Mouse (Mus musculus) hindbrain, embryonic 15.5 days (tissue): ENCODE data around the gene Asna1. TPM values are rescaled to one million over a fixed set of nuclear protein-coding genes. Genes with fewer than 3 reads are reported as not detected.

Experiments used
- ATAC-seq: fragments of 200-750 bp; cut with Nextera tagmentation; 2 replicates; pipeline ENCODE4 v1.8.0; 2017; ENCODE audit warnings: low read depth, moderate number of reproducible peaks, moderate TSS enrichment; ENCODE audit not compliant: low FRiP score
- H3K27ac ChIP-seq: fragments of 300-500 bp; sonication (generic); replicated peaks from 2 replicates; pipeline ENCODE4 v1.5.1; 2015; ENCODE audit warnings: mild to moderate bottlenecking, inconsistent platforms
- H3K27me3 ChIP-seq: fragments of 300-500 bp; sonication (generic); 2 replicates; pipeline ENCODE4 v1.6.1; 2015; ENCODE audit warnings: control low read depth, inconsistent platforms
- H3K36me3 ChIP-seq: fragments of 300-500 bp; sonication (generic); 2 replicates; pipeline ENCODE4 v1.6.1; 2015; ENCODE audit warnings: control low read depth, inconsistent platforms
- H3K4me1 ChIP-seq: fragments of 300-500 bp; sonication (generic); replicated peaks from 2 replicates; pipeline ENCODE4 v1.6.1; 2015; ENCODE audit warnings: control low read depth, inconsistent platforms
- H3K4me2 ChIP-seq: fragments of 300-500 bp; sonication (generic); 2 replicates; pipeline ENCODE4 v1.6.1; 2015; ENCODE audit warnings: moderate library complexity, mild to moderate bottlenecking, inconsistent platforms
- H3K4me3 ChIP-seq: fragments of 300-500 bp; sonication (generic); 2 replicates; pipeline ENCODE4 v1.5.1; 2015; ENCODE audit warnings: mild to moderate bottlenecking, inconsistent platforms
- H3K9ac ChIP-seq: fragments of 300-500 bp; sonication (generic); 2 replicates; pipeline ENCODE4 v1.6.1; 2015; ENCODE audit warnings: inconsistent platforms
- H3K9me3 ChIP-seq: fragments of 300-500 bp; sonication (generic); 2 replicates; pipeline ENCODE4 v1.6.1; 2016; ENCODE audit warnings: control low read depth, inconsistent platforms
- WGBS: fragments of 180-500 bp; shearing (Covaris S2); methylation state at CpG from one replicate; pipeline ENCODE4 v1.1.7; 2015; 5-methylcytosine and 5-hydroxymethylcytosine counted together
- microRNA-seq: library from miRNA; unstranded; fragments of <30 nt; microRNA quantifications from one replicate; pipeline ENCODE4, GENCODE M21; 2016
- polyA plus RNA-seq: library from polyadenylated mRNA; unstranded; fragments of >200 nt; fragmentation: Nextera tagmentation; extraction: Ambion mirVana; gene quantifications from 2 replicates; pipeline ENCODE4 v1.2.1, GENCODE M21; 2015

The Asna1 gene
- polyA plus RNA-seq, 1 experiment from 2014 or later = 159 TPM

- H3K9me3 ChIP-seq = no peaks in the 10 kb centered on the region
- H3K27me3 ChIP-seq = no peaks in the 10 kb centered on the region
- ATAC-seq = no peak
- H3K4me2 ChIP-seq = peak overlapping the region; percentile 72
- WGBS = 22% methylated on average over 2 of the region's 2 CpGs
- H3K27ac ChIP-seq = peak overlapping the region; percentile 90
- H3K9ac ChIP-seq = peak overlapping the region; percentile 82
- peak overlapping the region; percentile 69 for H3K4me3 ChIP-seq
- H3K36me3 ChIP-seq = peaks cover 21% of the 10 kb centered on the region
- H3K4me1 ChIP-seq = peaks cover 45% of the 10 kb centered on the region
Observed at GRCm38 (mm10) chr8:84968650-84969049, 56.4 kb downstream of the Asna1 start.

Small RNA genes within 50 kb of the gene (microRNA-seq; reads per million reads assigned to microRNA genes)
- gene Mir7070 = 3.1 reads per million, percentile 13 among the genes with 10 or more reads in this experiment

Other genes with a start within 250 kb of the Asna1 start
- gene Nfix, start 224.9 kb downstream of the Asna1 start, polyA plus RNA-seq = 71.2 and 87.6 TPM in 2 replicates
- 14.0 and 15.1 TPM in 2 replicates for gene Dand5, start 202.5 kb downstream of the Asna1 start, polyA plus RNA-seq
- 39.7 and 40.6 TPM in 2 replicates for gene Gadd45gip1, start 193.8 kb downstream of the Asna1 start, polyA plus RNA-seq
- gene Rad23a, start 184.6 kb downstream of the Asna1 start, polyA plus RNA-seq = 79.1 and 85.9 TPM in 2 replicates
- 700 and 710 TPM in 2 replicates for gene Calr, start 178.3 kb downstream of the Asna1 start, polyA plus RNA-seq
- gene Farsa, start 168.3 kb downstream of the Asna1 start, polyA plus RNA-seq = 108 and 112 TPM in 2 replicates
- gene Syce2, start 153.2 kb downstream of the Asna1 start, polyA plus RNA-seq = 33.7 and 37.3 TPM in 2 replicates
- gene Gcdh, start 131.4 kb downstream of the Asna1 start, polyA plus RNA-seq = 36.4 and 40.3 TPM in 2 replicates
- 0.64 TPM in 2 replicates for gene Klf1, start 123.4 kb downstream of the Asna1 start, polyA plus RNA-seq
- 5.7 and 7.3 TPM in 2 replicates for gene Dnase2a, start 116.7 kb downstream of the Asna1 start, polyA plus RNA-seq
- 72.4 and 81.1 TPM in 2 replicates for gene Mast1, start 87.9 kb downstream of the Asna1 start, polyA plus RNA-seq
- gene Rtbdn, start 78.3 kb downstream of the Asna1 start, polyA plus RNA-seq = 2.8 and 3.5 TPM in 2 replicates
- gene Gm49661, start 55.8 kb downstream of the Asna1 start, polyA plus RNA-seq = not detected in 2 replicates
- 1,124 and 1,185 TPM in 2 replicates for gene Prdx2, start 55.7 kb downstream of the Asna1 start, polyA plus RNA-seq
- 54.2 and 59.8 TPM in 2 replicates for gene Rnaseh2a, start 55.5 kb downstream of the Asna1 start, polyA plus RNA-seq
- gene Junb, start 46.6 kb downstream of the Asna1 start, polyA plus RNA-seq = 6.3 and 6.8 TPM in 2 replicates
- gene Hook2, start 34.7 kb downstream of the Asna1 start, polyA plus RNA-seq = 34.0 and 37.3 TPM in 2 replicates
- gene Best2, start 10.8 kb downstream of the Asna1 start, polyA plus RNA-seq = 0.08 TPM in 1 of 2 replicates, not detected in the other
- 123 and 132 TPM in 2 replicates for gene Trir, start 1.5 kb upstream of the Asna1 start, polyA plus RNA-seq
- 56.8 and 63.7 TPM in 2 replicates for gene Tnpo2, start 11.6 kb upstream of the Asna1 start, polyA plus RNA-seq
- 72.0 and 76.1 TPM in 2 replicates for gene Fbxw9, start 34.8 kb upstream of the Asna1 start, polyA plus RNA-seq
- gene Gm5741, start 42.7 kb upstream of the Asna1 start, polyA plus RNA-seq = 0.99 and 1.0 TPM in 2 replicates
- 103 and 111 TPM in 2 replicates for gene Dhps, start 46.5 kb upstream of the Asna1 start, polyA plus RNA-seq
- 117 and 119 TPM in 2 replicates for gene Wdr83os, start 55.5 kb upstream of the Asna1 start, polyA plus RNA-seq
- gene Wdr83, start 56.0 kb upstream of the Asna1 start, polyA plus RNA-seq = 47.2 and 53.0 TPM in 2 replicates
- 20.9 and 22.5 TPM in 2 replicates for gene Man2b1, start 58.0 kb upstream of the Asna1 start, polyA plus RNA-seq
- 3.9 and 4.6 TPM in 2 replicates for gene Zfp791, start 97.8 kb upstream of the Asna1 start, polyA plus RNA-seq
- not detected in 2 replicates for gene Cks1brt, start 126.6 kb upstream of the Asna1 start, polyA plus RNA-seq
- not detected in 2 replicates for gene Olfr371, start 200.7 kb upstream of the Asna1 start, polyA plus RNA-seq